Mouse (Mus musculus) NIH3T3 (cell line): ENCODE measurements around the gene Atg10.

Source experiments
- DNase-seq: peaks from one replicate; pipeline ENCODE4 v3.0.0-alpha.2; 2012; ENCODE audit warnings: low read depth

Atg10 gene

DNA sequence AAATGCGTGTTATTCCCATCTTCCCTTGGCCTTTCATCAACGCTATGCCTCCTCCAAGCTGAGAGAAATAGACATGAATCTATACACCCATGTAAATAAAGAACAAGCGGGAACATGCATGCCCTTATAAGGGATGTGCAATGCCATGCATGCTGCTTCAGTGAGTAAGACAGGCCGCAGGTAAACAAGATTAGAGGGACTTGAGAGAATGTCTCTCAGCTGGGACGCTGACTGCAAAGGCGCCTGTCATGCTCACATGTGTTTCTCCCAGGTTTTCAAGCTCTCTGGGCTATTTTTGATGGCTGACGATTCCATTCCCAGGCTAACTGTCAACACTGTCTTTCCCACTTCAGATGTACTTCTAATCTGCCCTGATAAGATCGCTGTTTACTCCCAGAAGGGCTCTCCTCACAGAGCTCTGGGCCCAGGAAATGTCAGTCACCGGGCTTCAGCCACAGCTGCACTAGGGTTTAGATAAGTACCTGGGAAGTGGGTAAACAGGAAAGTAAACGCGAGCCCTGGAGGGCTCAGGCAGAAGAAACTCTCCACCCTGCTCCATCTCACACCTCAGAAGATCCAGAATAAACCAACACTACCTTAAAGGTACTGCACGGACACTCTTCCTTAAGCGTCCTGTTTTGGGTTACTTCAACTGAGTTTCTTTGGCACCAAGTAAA, 337.8 kb downstream of the Atg10 start:
- no peak for DNase-seq
